In the genomic region with DNA sequence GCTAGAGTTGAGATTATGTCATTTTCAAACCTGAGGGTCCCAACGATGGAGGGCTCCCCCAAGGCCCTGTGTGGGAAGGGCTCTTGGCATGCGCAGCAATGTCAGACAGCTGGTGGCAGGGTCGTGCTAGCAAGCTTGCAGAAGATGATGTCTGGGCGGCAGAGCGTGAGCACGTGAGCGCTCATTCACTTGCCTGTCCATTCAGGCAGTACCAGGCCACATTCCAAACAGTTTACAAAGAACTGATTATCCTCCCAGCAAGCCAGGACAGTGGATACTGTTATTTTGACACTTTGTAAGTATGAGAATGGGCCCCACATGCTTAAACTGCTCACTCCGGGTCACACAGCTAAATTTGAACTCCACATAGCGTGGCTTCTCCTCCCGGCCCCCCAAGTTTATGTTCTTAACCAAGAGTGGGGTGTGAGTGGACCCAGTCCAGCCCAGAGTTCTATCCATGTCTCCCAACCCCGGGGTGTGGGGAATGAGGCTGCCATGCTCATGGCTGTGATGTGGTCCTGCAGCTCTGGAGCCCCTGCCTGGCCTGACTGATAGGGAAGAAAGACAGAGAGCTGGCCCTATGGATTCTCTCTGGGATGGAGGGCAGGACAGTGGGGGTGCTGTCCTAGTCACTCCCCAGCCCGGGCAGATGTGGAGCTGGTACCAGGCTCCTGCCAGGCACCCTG, we compare ENCODE assay signal across 7 mouse cellular contexts. TPM values are rescaled to one million over a fixed set of nuclear protein-coding genes. Genes with fewer than 3 reads are reported as not detected.
A peak's percentile ranks its signal among the peaks of the same experiment; 100 is the strongest.
DNase-seq lines count a peak whose midpoint lies in the region; ATAC-seq lines count a peak whose summit lies in the region.

No protein-coding gene starts in this region.

- H3K9me3 ChIP-seq in neural tube, embryonic 11.5 days (ENCODE audit: control insufficient read depth, low read length), result no peaks in the 10 kb centered on the region
- H3K9me3 ChIP-seq in forebrain, embryonic 12.5 days, result no peaks in the 10 kb centered on the region

- 34% methylated on average over 12 of the region's 12 CpGs for WGBS in neural tube, embryonic 11.5 days
- 9% methylated on average over 12 of the region's 12 CpGs for WGBS in forebrain, embryonic 12.5 days

- H3K4me1 ChIP-seq in neural tube, embryonic 11.5 days (ENCODE audit: control insufficient read depth, insufficient read depth, low read length), result peaks cover 18% of the 10 kb centered on the region
- peaks cover 39% of the 10 kb centered on the region for H3K4me1 ChIP-seq in forebrain, embryonic 12.5 days

- no peak overlapping the region for H3K4me2 ChIP-seq in neural tube, embryonic 11.5 days (ENCODE audit: low read depth)
- peak overlapping the region; percentile 19 for H3K4me2 ChIP-seq in forebrain, embryonic 12.5 days

- no peaks in the 10 kb centered on the region for H3K27me3 ChIP-seq in neural tube, embryonic 11.5 days (ENCODE audit: control insufficient read depth, insufficient read depth, low read length)
- peaks cover 30% of the 10 kb centered on the region for H3K27me3 ChIP-seq in forebrain, embryonic 12.5 days

- H3K4me3 ChIP-seq in neural tube, embryonic 11.5 days (ENCODE audit: low read depth, low read length), result no peak overlapping the region
- H3K4me3 ChIP-seq in forebrain, embryonic 12.5 days (replicated peaks), result no peak overlapping the region

- DNase-seq in neural tube, embryonic 11.5 days (ENCODE audit: low spot score), result peak; percentile 44
- no peak for DNase-seq in neural tube, embryonic 10.5 days (ENCODE audit: extremely low spot score, low spot score)
- peak; percentile 47 for DNase-seq in layer of hippocampus, postnatal 10 days (ENCODE audit: low spot score in 2 of 2)
- peak; percentile 64 for DNase-seq in retina, embryonic 14.5 days (ENCODE audit: low spot score)
- no peak for DNase-seq in cerebellum, postnatal 14 days
- DNase-seq in thymus, postnatal 10 days (ENCODE audit: low spot score in 2 of 2), result no peak

- H3K36me3 ChIP-seq in neural tube, embryonic 11.5 days (ENCODE audit: control insufficient read depth, insufficient read depth, low read length), result no peaks in the 10 kb centered on the region
- no peaks in the 10 kb centered on the region for H3K36me3 ChIP-seq in forebrain, embryonic 12.5 days (replicated peaks)

- peak overlapping the region; percentile 12 for H3K9ac ChIP-seq in neural tube, embryonic 11.5 days (ENCODE audit: low read length)
- no peak overlapping the region for H3K9ac ChIP-seq in forebrain, embryonic 12.5 days

- peak overlapping the region; percentile 69 for H3K27ac ChIP-seq in neural tube, embryonic 11.5 days (ENCODE audit: low read depth, low read length)
- H3K27ac ChIP-seq in forebrain, embryonic 12.5 days, result peak overlapping the region; percentile 80

- peak; percentile 16; the same call in 1 of the 2 replicates for ATAC-seq in neural tube, embryonic 11.5 days (ENCODE audit: insufficient read depth, low FRiP score, low TSS enrichment)
- peak; percentile 32; the same call in 1 of the 2 replicates for ATAC-seq in forebrain, embryonic 12.5 days (ENCODE audit: low FRiP score)

RNA-seq across cellular contexts. Expression of gene Ece1, which starts 34.7 kb away (rescaled TPM):
- 39.5 and 39.8 TPM in 2 replicates for polyA plus RNA-seq in neural tube, embryonic 11.5 days (2014; fragmentation: Nextera tagmentation; extraction: Ambion mirVana)
- 18.3 and 23.4 TPM in 2 replicates for polyA plus RNA-seq in forebrain, embryonic 12.5 days (2016; fragmentation: Nextera tagmentation; extraction: Ambion mirVana)
- 10 to 100 TPM; 55.7 to 67.8 TPM for total RNA-seq in layer of hippocampus, postnatal 10 days (2021)

Comparison
In these comparisons a context has a peak if more than half of its experiments do, and no peak if none do; other contexts are left out.
1. DNase-seq: peak in neural tube, embryonic 11.5 days (single experiment), layer of hippocampus, postnatal 10 days (2 of 2) and retina, embryonic 14.5 days (single experiment); none in neural tube, embryonic 10.5 days (single experiment), cerebellum, postnatal 14 days (0 of 2) and thymus, postnatal 10 days (0 of 2).